Mouse (Mus musculus) fat pad, adult 2 months (tissue): ENCODE data around the gene Pibf1.

Experiments
- DNase-seq: peaks from one replicate; pipeline ENCODE4 v3.0.0-alpha.2; 2011; ENCODE audit warnings: low read depth, low spot score; ENCODE audit errors: extremely low read depth

Gene Pibf1

GRCm38 (mm10) chr14:99140036-99140435, 40.8 kb downstream of the Pibf1 start:
- DNase-seq: no peak

GRCm38 (mm10) chr14:99141786-99142633, 42.8 kb downstream of the Pibf1 start:
- DNase-seq: no peak

GRCm38 (mm10) chr14:99146841-99147240, 47.6 kb downstream of the Pibf1 start:
- DNase-seq: no peak

- DNase-seq: no peak
Measured at GRCm38 (mm10) chr14:99152683-99153082, 53.5 kb downstream of the Pibf1 start.

GRCm38 (mm10) chr14:99159940-99160339, 60.7 kb downstream of the Pibf1 start:
- DNase-seq: no peak

GRCm38 (mm10) chr14:99163051-99163450, 63.8 kb downstream of the Pibf1 start:
- no peak for DNase-seq

- no peak for DNase-seq
Measured at GRCm38 (mm10) chr14:99174138-99174745, 75.0 kb downstream of the Pibf1 start.

GRCm38 (mm10) chr14:99176559-99176958, 77.3 kb downstream of the Pibf1 start:
- no peak for DNase-seq

- DNase-seq: no peak
Measured at GRCm38 (mm10) chr14:99190153-99190790, 91.0 kb downstream of the Pibf1 start.

- no peak for DNase-seq
Measured at GRCm38 (mm10) chr14:99205865-99206264, 106.6 kb downstream of the Pibf1 start.

- no peak for DNase-seq
Measured at GRCm38 (mm10) chr14:99206591-99206990, 107.4 kb downstream of the Pibf1 start.

GRCm38 (mm10) chr14:99210431-99210830, 111.2 kb downstream of the Pibf1 start:
- DNase-seq: no peak

GRCm38 (mm10) chr14:99218396-99219012, 119.3 kb downstream of the Pibf1 start:
- DNase-seq: no peak

GRCm38 (mm10) chr14:99219757-99220171, 120.5 kb downstream of the Pibf1 start:
- DNase-seq: no peak

- DNase-seq: no peak
Measured at GRCm38 (mm10) chr14:99225929-99226328, 126.7 kb downstream of the Pibf1 start.

GRCm38 (mm10) chr14:99229071-99229780, 130.0 kb downstream of the Pibf1 start:
- DNase-seq: no peak

GRCm38 (mm10) chr14:99233056-99233455, 133.8 kb downstream of the Pibf1 start:
- DNase-seq: no peak

- DNase-seq: peak; percentile 5
Measured at GRCm38 (mm10) chr14:99237115-99237514, 137.9 kb downstream of the Pibf1 start.

- DNase-seq: no peak
Measured at GRCm38 (mm10) chr14:99240563-99240962, 141.3 kb downstream of the Pibf1 start.

GRCm38 (mm10) chr14:99244508-99244907, 145.3 kb downstream of the Pibf1 start:
- no peak for DNase-seq

- no peak for DNase-seq
Measured at GRCm38 (mm10) chr14:99262026-99262425, 162.8 kb downstream of the Pibf1 start.
